Mouse (Mus musculus) heart, postnatal 0 days (tissue): ENCODE measurements around the gene Fam83f.

ENCODE experiments used
- CTCF ChIP-seq: IDR thresholded peaks from 2 replicates; pipeline ENCODE4 v1.5.1; 2016; ENCODE audit warnings: antibody characterized with exemption, control low read depth, low read depth
- EP300 ChIP-seq: IDR thresholded peaks from 2 replicates; pipeline ENCODE4 v1.6.1; 2016; ENCODE audit warnings: antibody characterized with exemption, low read depth

GRCm38 (mm10) chr15:80744667-80745422 lies 73.2 kb downstream of the Fam83f start:
- TF ChIP-seq CTCF, result no peak
- TF ChIP-seq EP300, result no peak
